Mouse (Mus musculus): ENCODE data around the gene Slamf9. TPM values are rescaled to one million over a fixed set of nuclear protein-coding genes. Genes with fewer than 3 reads are reported as not detected.

Gene Slamf9
- polyA plus RNA-seq, 1 experiment from 2014 or later: 0.32 TPM

- peak within 1 kb of the TSS; percentile 32 for H3K4me3 ChIP-seq (ENCODE audit: low read depth, low read length)
- H3K27ac ChIP-seq (ENCODE audit: low read depth): peak within 1 kb of the TSS; percentile 58
- H3K27me3 ChIP-seq (ENCODE audit: insufficient read depth, low read length): no peaks in the 10 kb centered on the region
- H3K9ac ChIP-seq: 0 out of 2 replicates have a peak within 1 kb of the TSS, but pooled peaks have one; percentile 6
- TF ChIP-seq CTCF (IDR thresholded peaks at IDR 0.05; ENCODE audit: low read depth): no peak
- peak within 1 kb of the TSS; percentile 69 for H3K4me2 ChIP-seq
- H3K9me3 ChIP-seq (ENCODE audit: low read depth, low read length): peaks cover 6% of the 10 kb centered on the region; the same call in 1 of the 2 replicates
- DNase-seq (peak; percentile 96), ATAC-seq (ENCODE audit: insufficient read depth) (peak; percentile 77)
- peaks cover 22% of the 10 kb centered on the region for H3K4me1 ChIP-seq (ENCODE audit: insufficient read depth)
- 4% methylated on average over 28 of the region's 28 CpGs for WGBS
- H3K36me3 ChIP-seq (ENCODE audit: insufficient read depth): no peaks in the 10 kb centered on the region
These were observed 45.6 kb downstream of the Slamf9 start, which contains the start of gene Cfap45 for GRCm38 (mm10) chr1:172520576-172521440. Cfap45 (plus strand) TSS chr1:172520801.

GRCm38 (mm10) chr1:172522524-172522923 is 47.4 kb downstream of the Slamf9 start:
- no peak for TF ChIP-seq CTCF (IDR thresholded peaks at IDR 0.05; ENCODE audit: low read depth)
- WGBS: 43% methylated on average over 7 of the region's 7 CpGs
- Histone ChIP-seq H3K9ac (no peak overlapping the region), H3K36me3 (ENCODE audit: insufficient read depth) (no peaks in the 10 kb centered on the region), H3K4me2 (no peak overlapping the region), H3K4me1 (ENCODE audit: insufficient read depth) (peaks cover 31% of the 10 kb centered on the region), H3K27me3 (ENCODE audit: insufficient read depth, low read length) (no peaks in the 10 kb centered on the region), H3K9me3 (ENCODE audit: low read depth, low read length) (peaks cover 2% of the 10 kb centered on the region; the same call in 1 of the 2 replicates), H3K27ac (ENCODE audit: low read depth) (peak overlapping the region; percentile 46), H3K4me3 (ENCODE audit: low read depth, low read length) (no peak overlapping the region)
- ATAC-seq (ENCODE audit: insufficient read depth): no peak
- DNase-seq: no peak

DNA sequence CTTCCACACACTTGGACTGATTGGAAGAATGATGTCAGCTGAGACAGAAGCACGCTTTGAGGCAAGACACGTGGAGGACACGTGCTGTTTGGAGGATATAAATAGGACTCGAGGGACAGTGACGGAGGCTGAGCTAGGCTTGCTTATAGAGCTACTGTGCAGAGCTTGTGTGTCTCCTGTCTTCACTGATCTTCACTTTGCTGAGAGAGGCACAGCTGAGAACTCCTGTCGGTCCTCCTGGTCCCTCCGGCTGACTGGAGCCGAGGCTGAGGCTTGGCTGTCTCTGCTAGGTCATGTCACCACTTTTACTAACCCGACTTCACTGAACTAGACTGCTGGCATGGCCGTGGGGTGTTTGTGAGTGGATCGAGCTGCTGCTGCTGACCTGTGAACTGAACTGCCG is 48.5 kb downstream of the Slamf9 start:
- no peak overlapping the region for H3K4me2 ChIP-seq
- no peaks in the 10 kb centered on the region for H3K27me3 ChIP-seq (ENCODE audit: insufficient read depth, low read length)
- H3K4me1 ChIP-seq (ENCODE audit: insufficient read depth): peaks cover 31% of the 10 kb centered on the region
- ATAC-seq (ENCODE audit: insufficient read depth) (peak; percentile 53), DNase-seq (peak; percentile 85)
- TF ChIP-seq CTCF (IDR thresholded peaks at IDR 0.05; ENCODE audit: low read depth): no peak
- H3K9me3 ChIP-seq (ENCODE audit: low read depth, low read length): no peaks in the 10 kb centered on the region
- no peaks in the 10 kb centered on the region for H3K36me3 ChIP-seq (ENCODE audit: insufficient read depth)
- no peak overlapping the region for H3K9ac ChIP-seq
- 25% methylated on average over 12 of the region's 12 CpGs for WGBS
- H3K27ac ChIP-seq (ENCODE audit: low read depth): peak overlapping the region; percentile 72
- no peak overlapping the region for H3K4me3 ChIP-seq (ENCODE audit: low read depth, low read length)

- no peaks in the 10 kb centered on the region for H3K36me3 ChIP-seq (ENCODE audit: insufficient read depth)
- DNase-seq: peak; percentile 78
These were observed 50.0 kb downstream of the Slamf9 start for GRCm38 (mm10) chr1:172525027-172525764.

DNA sequence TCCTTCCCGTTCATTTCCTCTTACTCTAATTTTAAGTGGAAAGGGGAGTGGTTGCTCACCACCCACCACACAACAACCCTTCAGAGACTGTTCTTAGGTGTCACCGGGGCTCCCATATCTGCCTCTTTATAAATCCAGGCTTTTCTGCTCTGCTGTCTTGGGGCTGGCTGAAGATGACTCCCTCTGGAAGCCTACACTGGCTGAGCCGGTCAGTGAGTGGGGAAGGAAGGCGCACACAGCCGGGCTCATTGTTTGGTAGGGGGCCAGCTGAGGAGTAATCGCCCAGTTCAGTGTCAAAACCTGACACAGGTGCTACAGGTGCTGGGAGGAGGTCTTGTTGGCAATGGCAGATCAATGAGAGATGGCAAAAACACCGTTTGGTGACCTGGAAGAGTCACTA is 50.8 kb downstream of the Slamf9 start:
- peak overlapping the region; percentile 43 for H3K4me2 ChIP-seq
- no peak for DNase-seq
- H3K4me3 ChIP-seq (ENCODE audit: low read depth, low read length): peak overlapping the region; percentile 3; the same call in 1 of the 2 replicates
- H3K4me1 ChIP-seq (ENCODE audit: insufficient read depth): peaks cover 26% of the 10 kb centered on the region
- 53% methylated on average over 7 of the region's 7 CpGs for WGBS
- ATAC-seq (ENCODE audit: insufficient read depth): no peak
- H3K9me3 ChIP-seq (ENCODE audit: low read depth, low read length): no peaks in the 10 kb centered on the region
- H3K36me3 ChIP-seq (ENCODE audit: insufficient read depth): no peaks in the 10 kb centered on the region
- no peaks in the 10 kb centered on the region for H3K27me3 ChIP-seq (ENCODE audit: insufficient read depth, low read length)
- peak overlapping the region; percentile 80 for H3K27ac ChIP-seq (ENCODE audit: low read depth)
- no peak for TF ChIP-seq CTCF (IDR thresholded peaks at IDR 0.05; ENCODE audit: low read depth)
- no peak overlapping the region for H3K9ac ChIP-seq

More at GRCm38 (mm10) chr1:172525027-172525764, 50.0 kb downstream of the Slamf9 start:
- WGBS: 28% methylated on average over 15 of the region's 15 CpGs
- Histone ChIP-seq H3K27me3 (ENCODE audit: insufficient read depth, low read length) (no peaks in the 10 kb centered on the region), H3K4me2 (peak overlapping the region; percentile 38), H3K9me3 (ENCODE audit: low read depth, low read length) (no peaks in the 10 kb centered on the region), H3K4me3 (ENCODE audit: low read depth, low read length) (no peak overlapping the region), H3K4me1 (ENCODE audit: insufficient read depth) (peaks cover 24% of the 10 kb centered on the region), H3K9ac (no peak overlapping the region), H3K27ac (ENCODE audit: low read depth) (peak overlapping the region; percentile 80)
- TF ChIP-seq CTCF (IDR thresholded peaks at IDR 0.05; ENCODE audit: low read depth): peak; percentile 57
- peak; percentile 11; the same call in 1 of the 2 replicates for ATAC-seq (ENCODE audit: insufficient read depth)

GRCm38 (mm10) chr1:172526380-172527081 is 51.4 kb downstream of the Slamf9 start:
- Histone ChIP-seq H3K9ac (no peak overlapping the region), H3K27me3 (ENCODE audit: insufficient read depth, low read length) (no peaks in the 10 kb centered on the region), H3K4me1 (ENCODE audit: insufficient read depth) (peaks cover 26% of the 10 kb centered on the region), H3K9me3 (ENCODE audit: low read depth, low read length) (no peaks in the 10 kb centered on the region), H3K36me3 (ENCODE audit: insufficient read depth) (no peaks in the 10 kb centered on the region), H3K27ac (ENCODE audit: low read depth) (peak overlapping the region; percentile 80), H3K4me3 (ENCODE audit: low read depth, low read length) (peak overlapping the region; percentile 3; the same call in 1 of the 2 replicates), H3K4me2 (peak overlapping the region; percentile 43)
- ATAC-seq (ENCODE audit: insufficient read depth): no peak
- WGBS: 48% methylated on average over 23 of the region's 23 CpGs
- TF ChIP-seq CTCF (IDR thresholded peaks at IDR 0.05; ENCODE audit: low read depth): no peak
- DNase-seq: peak; percentile 63
